Mouse (Mus musculus) kidney, adult 2 months (tissue): ENCODE results near the gene Ccnjl.

Experiments used
- CTCF ChIP-seq: fragments of 200-500 bp; conservative IDR thresholded peaks from 2 replicates; pipeline ENCODE4 v1.5.1; 2011; ENCODE audit warnings: low read depth, mild to moderate bottlenecking, control low read depth, low read length, moderate library complexity, mixed read lengths; ENCODE audit not compliant: insufficient read depth, insufficient read length
- POLR2A ChIP-seq: fragments of 200-500 bp; IDR thresholded peaks from one replicate; pipeline ENCODE4 v1.6.1; 2011; ENCODE audit warnings: low read depth, low read length, control low read depth

GRCm38 (mm10) chr11:43495532-43495931 lies 33.1 kb upstream of the Ccnjl start:
- TF ChIP-seq CTCF: no peak
- TF ChIP-seq POLR2A: no peak
